Mouse (Mus musculus) C2C12 (cell line): Measurements from ENCODE around the gene St8sia1. TPM values are rescaled to one million over a fixed set of nuclear protein-coding genes. Genes with fewer than 3 reads are reported as not detected.

ENCODE experiments used
- H3K27me3 ChIP-seq: one replicate; pipeline ENCODE4 v1.6.1; 2011; ENCODE audit not compliant: control insufficient read depth, insufficient read depth, insufficient read length
- H3K36me3 ChIP-seq: one replicate; pipeline ENCODE4 v1.6.1; 2011; ENCODE audit not compliant: control insufficient read depth, insufficient read depth
- H3K4me3 ChIP-seq: one replicate; pipeline ENCODE4 v1.5.1; 2011; ENCODE audit warnings: mild to moderate bottlenecking, control low read depth; ENCODE audit not compliant: poor library complexity, insufficient read depth, severe bottlenecking
- H3K79me2 ChIP-seq: one replicate; pipeline ENCODE4 v1.6.1; 2011; ENCODE audit not compliant: control insufficient read depth, insufficient read depth
- H3K79me3 ChIP-seq: one replicate; pipeline ENCODE4 v1.6.1; 2011; ENCODE audit warnings: low read depth, control low read depth
- H3ac ChIP-seq: one replicate; pipeline ENCODE3; 2011; ENCODE audit warnings: low read depth; ENCODE audit not compliant: control insufficient read depth, insufficient read length
- CEBPB ChIP-seq: IDR thresholded peaks from one replicate; pipeline ENCODE4 v1.6.1; 2011; ENCODE audit warnings: low read depth, mild to moderate bottlenecking, control low read depth, moderate library complexity
- CTCF ChIP-seq: IDR thresholded peaks from one replicate; pipeline ENCODE4 v1.5.1; 2011; ENCODE audit not compliant: control insufficient read depth, insufficient read depth, insufficient read length
- FOSL1 ChIP-seq: IDR thresholded peaks from one replicate; pipeline ENCODE4 v1.8.0; 2011; ENCODE audit warnings: mild to moderate bottlenecking, low read length; ENCODE audit not compliant: poor library complexity, insufficient read depth, severe bottlenecking
- MAX ChIP-seq: IDR thresholded peaks from one replicate; pipeline ENCODE4 v1.6.1; 2011; ENCODE audit warnings: mild to moderate bottlenecking, control low read depth
- MYOD1 ChIP-seq: IDR thresholded peaks from one replicate; pipeline ENCODE4 v1.6.1; 2011; ENCODE audit warnings: low read depth; ENCODE audit not compliant: control insufficient read depth, insufficient read length
- MYOG ChIP-seq: IDR thresholded peaks from one replicate; pipeline ENCODE4 v1.6.1; 2011; ENCODE audit not compliant: control insufficient read depth, insufficient read length; ENCODE audit errors: extremely low read depth
- USF1 ChIP-seq: IDR thresholded peaks from one replicate; pipeline ENCODE4 v1.6.1; 2011; ENCODE audit warnings: low read depth, mild to moderate bottlenecking, control low read depth, moderate library complexity
- polyA plus RNA-seq: library from polyadenylated mRNA; unstranded; fragments of >200 nt; fragmentation: generic; extraction: Trizol; gene quantifications from one replicate; pipeline ENCODE4 v1.2.1, GENCODE M21; 2012; ENCODE audit warnings: missing spikeins

The St8sia1 gene
- polyA plus RNA-seq, 1 experiment: not detected

DNA sequence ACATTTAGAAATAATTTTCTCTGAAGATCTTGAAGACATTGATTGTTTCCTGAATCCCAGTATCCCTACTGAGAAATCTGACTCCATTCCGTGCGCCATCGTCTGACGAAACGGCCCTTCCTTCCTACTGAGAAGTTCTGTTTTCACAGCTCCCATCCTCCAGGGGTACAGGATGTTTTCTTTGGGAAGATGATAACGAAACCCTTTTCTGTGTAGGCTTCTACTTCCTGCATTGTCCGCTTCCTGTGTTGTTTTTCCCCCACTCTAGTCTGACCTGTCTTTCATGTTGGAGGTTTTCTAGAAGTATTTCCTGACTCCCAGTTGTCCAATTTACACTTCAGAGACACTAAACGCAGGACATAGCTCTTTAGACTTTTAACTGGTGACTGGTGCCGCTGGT is 32.1 kb downstream of the St8sia1 start:
- H3K79me2 ChIP-seq: no peaks in the 10 kb centered on the region
- no peaks in the 10 kb centered on the region for H3K27me3 ChIP-seq
- no peak overlapping the region for H3K4me3 ChIP-seq
- TF ChIP-seq CTCF (no peak), MYOD1 (no peak), MAX (no peak), MYOG (no peak), FOSL1 (no peak), CEBPB (no peak), USF1 (no peak)
- H3ac ChIP-seq: no peak overlapping the region
- H3K79me3 ChIP-seq: no peaks in the 10 kb centered on the region
- no peaks in the 10 kb centered on the region for H3K36me3 ChIP-seq

DNA sequence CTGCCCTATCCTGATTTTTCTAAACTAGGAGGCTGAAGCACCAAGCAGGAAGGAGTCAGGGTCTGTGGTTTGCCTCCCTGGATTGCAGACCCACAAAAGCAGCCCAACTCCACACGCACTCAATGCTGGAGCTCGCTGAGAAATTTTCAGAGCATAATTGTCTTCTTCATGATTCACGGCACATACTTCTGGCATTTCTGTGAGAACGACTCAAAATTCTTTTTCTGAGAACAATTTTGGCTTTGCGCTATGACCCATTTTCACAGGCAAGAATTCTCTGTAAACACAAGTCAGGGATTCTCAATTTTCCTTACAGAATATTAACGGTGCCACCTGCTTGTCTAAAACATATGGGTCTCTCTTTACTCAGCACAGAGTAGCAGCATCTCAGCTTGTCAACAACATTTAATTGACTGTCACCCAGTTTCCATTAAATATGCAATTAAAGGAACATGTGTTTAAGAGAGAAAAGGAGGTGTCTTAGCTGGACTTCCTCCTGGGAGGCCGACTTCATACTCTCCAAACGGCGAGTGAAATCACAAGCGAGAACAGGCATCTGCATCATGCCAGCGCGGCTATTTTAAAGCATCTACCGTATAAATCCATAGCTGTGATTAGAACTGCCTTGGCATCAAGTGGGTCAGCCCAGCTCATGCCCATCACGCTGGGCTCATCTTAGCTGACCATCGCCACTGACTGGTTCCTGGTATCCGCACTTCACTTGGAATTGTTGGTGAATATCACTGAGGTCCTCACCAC is 35.5 kb downstream of the St8sia1 start:
- no peak overlapping the region for H3K4me3 ChIP-seq
- no peaks in the 10 kb centered on the region for H3K27me3 ChIP-seq
- H3K79me2 ChIP-seq: no peaks in the 10 kb centered on the region

DNA sequence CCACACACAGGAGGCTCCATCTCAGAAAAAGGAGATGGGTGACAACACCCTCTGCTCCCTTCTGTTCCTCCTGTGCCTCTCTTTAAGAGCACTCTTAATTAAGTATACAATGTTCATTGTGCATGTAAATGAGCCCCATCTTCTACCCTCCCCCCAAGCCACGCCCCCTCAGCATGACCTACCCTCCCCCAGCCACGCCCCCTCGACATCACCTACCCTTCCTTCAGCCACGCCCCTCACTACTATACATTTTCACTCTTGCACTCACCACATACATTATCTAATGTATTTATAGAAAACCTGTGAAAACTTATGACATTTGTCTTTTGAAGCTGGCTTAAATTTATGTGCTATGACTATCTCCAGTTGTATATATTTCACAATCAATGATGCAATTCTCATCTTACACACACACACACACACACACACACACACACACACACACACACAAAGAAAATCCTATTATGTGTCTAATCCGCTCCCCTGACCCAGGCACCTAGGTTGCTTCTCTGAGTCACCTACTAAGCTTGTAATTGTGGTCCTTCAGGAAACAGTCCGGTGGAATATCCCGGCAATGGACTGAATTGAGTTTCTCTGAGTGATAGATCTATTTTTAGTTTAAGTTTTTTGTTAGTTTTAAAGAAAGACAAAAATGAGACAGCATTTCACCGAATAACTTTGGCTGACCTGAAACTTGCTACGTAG is 37.2 kb downstream of the St8sia1 start:
- no peak overlapping the region for H3K4me3 ChIP-seq
- TF ChIP-seq FOSL1: no peak
- no peak for TF ChIP-seq CEBPB
- TF ChIP-seq USF1: no peak
- no peak for TF ChIP-seq MAX
- no peak for TF ChIP-seq MYOD1
- no peak for TF ChIP-seq MYOG
- no peak for TF ChIP-seq CTCF
- no peak overlapping the region for H3ac ChIP-seq
- H3K79me3 ChIP-seq: no peaks in the 10 kb centered on the region
- no peaks in the 10 kb centered on the region for H3K36me3 ChIP-seq
- no peaks in the 10 kb centered on the region for H3K79me2 ChIP-seq
- no peaks in the 10 kb centered on the region for H3K27me3 ChIP-seq

More for the DNA sequence above, 35.5 kb downstream of the St8sia1 start:
- Histone ChIP-seq H3K36me3 (no peaks in the 10 kb centered on the region), H3ac (no peak overlapping the region), H3K79me3 (no peaks in the 10 kb centered on the region)
- TF ChIP-seq MYOG (no peak), CTCF (no peak), MYOD1 (no peak), MAX (no peak), USF1 (no peak), CEBPB (no peak), FOSL1 (no peak)

DNA sequence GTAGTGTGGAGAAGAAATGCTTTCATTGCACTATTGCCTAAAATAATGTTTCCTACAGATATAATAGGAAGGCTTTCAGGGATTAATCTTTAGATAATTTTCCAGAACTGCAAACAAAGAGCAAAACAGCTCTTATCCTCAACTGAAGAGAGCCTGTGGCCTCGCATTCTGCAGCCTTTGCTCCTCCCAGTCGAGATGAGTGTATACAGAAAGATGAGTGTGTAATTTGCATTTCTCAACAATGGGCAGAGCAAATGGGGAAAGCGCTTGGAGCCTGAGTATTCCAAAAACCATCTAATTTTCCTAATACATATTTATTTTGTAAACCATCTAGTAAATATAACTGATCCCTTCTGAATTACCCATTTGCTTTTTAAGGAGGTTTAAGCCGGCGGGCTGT is 38.3 kb downstream of the St8sia1 start:
- H3K27me3 ChIP-seq: no peaks in the 10 kb centered on the region
- TF ChIP-seq USF1 (no peak), CTCF (no peak), FOSL1 (no peak), MYOG (no peak), MYOD1 (no peak), CEBPB (no peak), MAX (no peak)
- no peaks in the 10 kb centered on the region for H3K79me2 ChIP-seq
- no peaks in the 10 kb centered on the region for H3K79me3 ChIP-seq
- no peak overlapping the region for H3K4me3 ChIP-seq
- no peaks in the 10 kb centered on the region for H3K36me3 ChIP-seq
- H3ac ChIP-seq: no peak overlapping the region

GRCm38 (mm10) chr6:142925374-142925773 is 38.9 kb downstream of the St8sia1 start:
- Histone ChIP-seq H3K4me3 (no peak overlapping the region), H3K79me3 (no peaks in the 10 kb centered on the region), H3K27me3 (no peaks in the 10 kb centered on the region), H3K36me3 (no peaks in the 10 kb centered on the region), H3K79me2 (no peaks in the 10 kb centered on the region), H3ac (no peak overlapping the region)
- TF ChIP-seq MYOD1 (no peak), FOSL1 (no peak), CTCF (no peak), MYOG (no peak), USF1 (no peak), MAX (no peak), CEBPB (no peak)
